Mouse (Mus musculus): ENCODE measurements at regions not wholly inside any gene's neighbourhood (a gene's known extent, or its start where the extent isn't known, plus 50 kb on each side); places are given as distances from the start of the nearest gene placed in this dataset.

- no peak for DNase-seq (ENCODE audit: low spot score)
- H3K4me2 ChIP-seq (ENCODE audit: low read depth, severe bottlenecking): no peak overlapping the region
- no peaks in the 10 kb centered on the region for H3K9me3 ChIP-seq (ENCODE audit: control insufficient read depth, low read length)
- no peak overlapping the region for H3K9ac ChIP-seq (ENCODE audit: low read length)
- no peaks in the 10 kb centered on the region for H3K27me3 ChIP-seq (ENCODE audit: control insufficient read depth, insufficient read depth, low read length)
- no peak overlapping the region for H3K27ac ChIP-seq (replicated peaks; ENCODE audit: low read depth, low read length)
- H3K4me3 ChIP-seq (ENCODE audit: low read depth, low read length): no peak overlapping the region
- peaks cover 7% of the 10 kb centered on the region for H3K4me1 ChIP-seq (ENCODE audit: control insufficient read depth, insufficient read depth, low read length)
- WGBS: 43% methylated on average over 5 of the region's 5 CpGs
- 0 out of 2 replicates have a peak, but pooled peaks have one; percentile 65 for ATAC-seq (ENCODE audit: insufficient number of reproducible peaks, low FRiP score, low TSS enrichment, low read depth)
- H3K36me3 ChIP-seq (ENCODE audit: control insufficient read depth, insufficient read depth, low read length): no peaks in the 10 kb centered on the region
Observed at GRCm38 (mm10) chr2:159430577-159431329, 636.1 kb downstream of the Dhx35 start.

DNA sequence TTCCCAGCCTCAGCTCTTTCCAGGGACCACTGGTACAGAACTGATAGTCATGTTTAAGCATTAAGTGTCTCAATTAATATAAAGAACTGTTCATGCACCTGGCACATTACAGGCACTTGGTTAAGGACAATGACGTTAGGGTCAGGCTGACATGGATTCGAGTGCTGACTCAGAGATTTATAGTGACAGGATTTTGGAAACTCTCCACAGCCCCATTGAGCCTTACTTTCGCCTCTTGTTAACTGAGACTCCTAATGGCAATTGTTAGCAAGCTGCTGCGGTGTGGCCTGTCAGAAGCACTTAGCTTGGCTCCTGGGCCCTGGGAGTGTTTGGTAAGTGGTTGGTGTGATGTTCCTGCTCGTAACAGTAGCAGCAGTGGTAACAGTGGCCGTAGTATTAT is 644.4 kb downstream of the Dhx35 start:
- no peaks in the 10 kb centered on the region for H3K36me3 ChIP-seq (ENCODE audit: control insufficient read depth, insufficient read depth, low read length)
- H3K9me3 ChIP-seq (ENCODE audit: control insufficient read depth, low read length): no peaks in the 10 kb centered on the region
- ATAC-seq (ENCODE audit: insufficient number of reproducible peaks, low FRiP score, low TSS enrichment, low read depth) (no peak), DNase-seq (ENCODE audit: low spot score) (no peak)
- WGBS: 66% methylated on average over 6 of the region's 6 CpGs
- H3K4me3 ChIP-seq (ENCODE audit: low read depth, low read length): no peak overlapping the region
- no peak overlapping the region for H3K9ac ChIP-seq (ENCODE audit: low read length)
- H3K4me1 ChIP-seq (ENCODE audit: control insufficient read depth, insufficient read depth, low read length): peaks cover 3% of the 10 kb centered on the region; the same call in 1 of the 2 replicates
- no peak overlapping the region for H3K4me2 ChIP-seq (ENCODE audit: low read depth, severe bottlenecking)
- no peak overlapping the region for H3K27ac ChIP-seq (replicated peaks; ENCODE audit: low read depth, low read length)
- H3K27me3 ChIP-seq (ENCODE audit: control insufficient read depth, insufficient read depth, low read length): no peaks in the 10 kb centered on the region

DNA sequence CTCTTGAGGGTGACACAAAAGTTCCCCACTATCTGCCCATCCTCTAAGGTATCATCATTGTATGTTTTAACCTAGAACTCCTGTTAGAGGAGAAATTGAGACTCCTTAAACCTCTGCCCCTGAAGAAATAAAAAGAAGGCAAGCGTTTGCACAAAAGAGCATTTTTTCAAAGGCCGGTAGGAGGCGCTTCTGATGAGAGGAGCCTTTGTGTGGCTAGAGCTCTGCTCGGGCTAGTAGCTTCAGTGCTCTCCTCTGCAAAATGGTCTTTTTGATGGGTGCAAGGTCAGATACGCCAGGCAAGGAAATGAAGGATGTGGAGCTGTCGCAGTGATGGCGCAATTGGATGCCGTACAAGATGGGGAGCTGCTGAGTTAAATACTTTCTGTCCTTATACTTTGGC is 649.0 kb downstream of the Dhx35 start:
- Histone ChIP-seq H3K27me3 (ENCODE audit: control insufficient read depth, insufficient read depth, low read length) (no peaks in the 10 kb centered on the region), H3K4me3 (ENCODE audit: low read depth, low read length) (no peak overlapping the region), H3K4me1 (ENCODE audit: control insufficient read depth, insufficient read depth, low read length) (peaks cover 3% of the 10 kb centered on the region; the same call in 1 of the 2 replicates), H3K4me2 (ENCODE audit: low read depth, severe bottlenecking) (no peak overlapping the region), H3K9ac (ENCODE audit: low read length) (no peak overlapping the region), H3K9me3 (ENCODE audit: control insufficient read depth, low read length) (no peaks in the 10 kb centered on the region), H3K27ac (replicated peaks; ENCODE audit: low read depth, low read length) (no peak overlapping the region), H3K36me3 (ENCODE audit: control insufficient read depth, insufficient read depth, low read length) (no peaks in the 10 kb centered on the region)
- no peak for ATAC-seq (ENCODE audit: insufficient number of reproducible peaks, low FRiP score, low TSS enrichment, low read depth)
- 28% methylated on average over 8 of the region's 8 CpGs for WGBS
- peak; percentile 64 for DNase-seq (ENCODE audit: low spot score)

GRCm38 (mm10) chr2:159446434-159446833 is 651.8 kb downstream of the Dhx35 start:
- Histone ChIP-seq H3K9ac (ENCODE audit: low read length) (no peak overlapping the region), H3K4me1 (ENCODE audit: control insufficient read depth, insufficient read depth, low read length) (peaks cover 3% of the 10 kb centered on the region; the same call in 1 of the 2 replicates), H3K27ac (replicated peaks; ENCODE audit: low read depth, low read length) (no peak overlapping the region), H3K36me3 (ENCODE audit: control insufficient read depth, insufficient read depth, low read length) (no peaks in the 10 kb centered on the region), H3K4me2 (ENCODE audit: low read depth, severe bottlenecking) (no peak overlapping the region), H3K4me3 (ENCODE audit: low read depth, low read length) (no peak overlapping the region), H3K27me3 (ENCODE audit: control insufficient read depth, insufficient read depth, low read length) (no peaks in the 10 kb centered on the region), H3K9me3 (ENCODE audit: control insufficient read depth, low read length) (no peaks in the 10 kb centered on the region)
- 64% methylated on average over 5 of the region's 5 CpGs for WGBS
- no peak for ATAC-seq (ENCODE audit: insufficient number of reproducible peaks, low FRiP score, low TSS enrichment, low read depth)
- no peak for DNase-seq (ENCODE audit: low spot score)

GRCm38 (mm10) chr2:159446886-159447285 is 652.3 kb downstream of the Dhx35 start:
- ATAC-seq (ENCODE audit: insufficient number of reproducible peaks, low FRiP score, low TSS enrichment, low read depth) (no peak), DNase-seq (ENCODE audit: low spot score) (no peak)
- Histone ChIP-seq H3K27me3 (ENCODE audit: control insufficient read depth, insufficient read depth, low read length) (no peaks in the 10 kb centered on the region), H3K36me3 (ENCODE audit: control insufficient read depth, insufficient read depth, low read length) (no peaks in the 10 kb centered on the region), H3K4me3 (ENCODE audit: low read depth, low read length) (no peak overlapping the region), H3K4me2 (ENCODE audit: low read depth, severe bottlenecking) (no peak overlapping the region), H3K9ac (ENCODE audit: low read length) (no peak overlapping the region), H3K4me1 (ENCODE audit: control insufficient read depth, insufficient read depth, low read length) (peaks cover 3% of the 10 kb centered on the region; the same call in 1 of the 2 replicates), H3K27ac (replicated peaks; ENCODE audit: low read depth, low read length) (no peak overlapping the region), H3K9me3 (ENCODE audit: control insufficient read depth, low read length) (no peaks in the 10 kb centered on the region)
- WGBS: 78% methylated on average over 5 of the region's 5 CpGs

DNA sequence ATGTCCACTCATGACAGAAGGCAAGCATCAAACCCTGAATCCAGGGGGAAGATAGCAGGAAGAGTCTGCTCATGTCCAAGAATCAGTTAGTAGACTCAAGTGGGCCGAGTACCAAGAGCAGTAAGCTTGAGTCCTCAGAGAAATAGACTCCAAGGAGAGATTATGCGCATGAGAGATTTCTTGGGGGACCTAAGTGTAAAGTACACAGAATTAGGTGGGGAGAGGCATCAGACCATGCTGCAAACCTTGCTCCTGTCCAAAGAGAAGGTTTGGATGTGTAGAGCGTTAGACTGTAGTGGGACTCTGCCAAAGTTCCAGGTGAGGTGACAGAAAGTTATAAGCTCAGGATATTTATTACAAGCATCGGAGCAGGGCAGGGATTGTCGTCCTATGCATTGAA is 654.4 kb downstream of the Dhx35 start:
- Histone ChIP-seq H3K4me3 (ENCODE audit: low read depth, low read length) (no peak overlapping the region), H3K36me3 (ENCODE audit: control insufficient read depth, insufficient read depth, low read length) (no peaks in the 10 kb centered on the region), H3K4me2 (ENCODE audit: low read depth, severe bottlenecking) (no peak overlapping the region), H3K9me3 (ENCODE audit: control insufficient read depth, low read length) (no peaks in the 10 kb centered on the region), H3K27me3 (ENCODE audit: control insufficient read depth, insufficient read depth, low read length) (no peaks in the 10 kb centered on the region), H3K27ac (replicated peaks; ENCODE audit: low read depth, low read length) (no peak overlapping the region), H3K4me1 (ENCODE audit: control insufficient read depth, insufficient read depth, low read length) (no peaks in the 10 kb centered on the region), H3K9ac (ENCODE audit: low read length) (no peak overlapping the region)
- 95% methylated on average over 5 of the region's 5 CpGs for WGBS
- DNase-seq (ENCODE audit: low spot score) (no peak), ATAC-seq (ENCODE audit: insufficient number of reproducible peaks, low FRiP score, low TSS enrichment, low read depth) (no peak)

DNA sequence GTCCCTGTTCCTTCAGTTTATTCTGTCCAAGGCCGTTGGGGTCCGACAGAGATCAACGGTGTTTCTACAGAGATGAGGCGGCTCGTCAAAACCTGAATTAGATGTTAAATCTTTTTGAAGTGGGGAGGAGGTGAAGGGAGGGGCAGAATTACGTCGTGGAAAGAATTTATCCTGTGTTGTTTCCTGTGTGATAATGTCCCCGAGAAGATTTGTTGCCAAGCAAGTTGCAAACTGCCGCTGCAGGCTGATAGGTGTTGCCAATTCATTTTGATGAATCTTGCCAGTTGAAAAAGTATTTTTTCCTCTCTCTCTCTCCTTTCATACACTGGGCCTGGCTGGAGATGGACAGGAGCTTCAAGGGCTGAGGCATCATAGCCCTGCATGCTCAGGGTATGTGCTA is 656.8 kb downstream of the Dhx35 start:
- 73% methylated on average over 9 of the region's 9 CpGs for WGBS
- H3K4me3 ChIP-seq (ENCODE audit: low read depth, low read length): no peak overlapping the region

DNA sequence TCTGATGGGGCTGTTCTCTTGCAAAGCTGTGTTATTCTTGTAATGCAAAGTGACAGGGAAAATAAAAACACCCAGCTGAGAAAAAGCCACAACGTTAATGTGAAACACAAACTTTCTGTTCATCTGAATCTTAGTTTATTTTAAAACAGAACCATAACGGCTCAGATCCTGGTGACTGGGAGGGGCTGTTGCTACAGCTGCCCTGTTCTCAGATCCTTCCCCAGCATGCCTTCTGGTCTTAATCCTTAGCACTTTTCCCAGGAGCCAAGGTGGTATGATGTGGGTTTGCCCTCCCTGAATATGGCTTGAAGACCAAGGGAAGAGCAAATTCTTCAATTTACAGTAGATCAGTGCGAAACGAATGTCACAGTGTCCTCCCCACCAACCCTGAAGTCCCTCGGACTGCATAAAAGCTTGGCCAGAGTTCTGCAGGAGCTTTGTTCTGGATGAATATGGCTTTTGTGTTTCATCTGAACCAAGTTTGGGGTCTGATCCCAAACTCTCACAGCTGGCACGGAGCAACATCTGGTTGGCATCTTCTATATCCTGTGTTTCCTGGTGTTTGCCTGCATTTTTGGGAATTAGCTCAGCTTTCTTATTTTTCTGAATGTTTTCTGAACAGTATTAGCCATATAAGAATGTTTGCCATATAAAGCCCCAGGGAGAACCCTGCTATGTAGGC is 686.9 kb downstream of the Dhx35 start:
- Histone ChIP-seq H3K9ac (ENCODE audit: low read length) (no peak overlapping the region), H3K27me3 (ENCODE audit: control insufficient read depth, insufficient read depth, low read length) (no peaks in the 10 kb centered on the region), H3K4me1 (ENCODE audit: control insufficient read depth, insufficient read depth, low read length) (no peaks in the 10 kb centered on the region), H3K27ac (replicated peaks; ENCODE audit: low read depth, low read length) (no peak overlapping the region), H3K9me3 (ENCODE audit: control insufficient read depth, low read length) (no peaks in the 10 kb centered on the region), H3K36me3 (ENCODE audit: control insufficient read depth, insufficient read depth, low read length) (no peaks in the 10 kb centered on the region), H3K4me2 (ENCODE audit: low read depth, severe bottlenecking) (no peak overlapping the region), H3K4me3 (ENCODE audit: low read depth, low read length) (no peak overlapping the region)
- ATAC-seq (ENCODE audit: insufficient number of reproducible peaks, low FRiP score, low TSS enrichment, low read depth) (no peak), DNase-seq (ENCODE audit: low spot score) (no peak)
- 79% methylated on average over 6 of the region's 6 CpGs for WGBS

More for the DNA sequence above, 656.8 kb downstream of the Dhx35 start:
- DNase-seq (ENCODE audit: low spot score) (no peak), ATAC-seq (ENCODE audit: insufficient number of reproducible peaks, low FRiP score, low TSS enrichment, low read depth) (no peak)
- no peaks in the 10 kb centered on the region for H3K9me3 ChIP-seq (ENCODE audit: control insufficient read depth, low read length)
- no peaks in the 10 kb centered on the region for H3K4me1 ChIP-seq (ENCODE audit: control insufficient read depth, insufficient read depth, low read length)
- H3K9ac ChIP-seq (ENCODE audit: low read length): no peak overlapping the region
- no peak overlapping the region for H3K27ac ChIP-seq (replicated peaks; ENCODE audit: low read depth, low read length)
- H3K36me3 ChIP-seq (ENCODE audit: control insufficient read depth, insufficient read depth, low read length): no peaks in the 10 kb centered on the region
- H3K4me2 ChIP-seq (ENCODE audit: low read depth, severe bottlenecking): no peak overlapping the region
- no peaks in the 10 kb centered on the region for H3K27me3 ChIP-seq (ENCODE audit: control insufficient read depth, insufficient read depth, low read length)
